Mouse (Mus musculus) fibroblast of lung, adult 2 months (primary cell): ENCODE measurements around the gene Txn2.

Source experiments
- DNase-seq: peaks from one replicate; pipeline ENCODE4 v3.0.0-alpha.2; 2011; ENCODE audit warnings: low read depth

The Txn2 gene

DNA sequence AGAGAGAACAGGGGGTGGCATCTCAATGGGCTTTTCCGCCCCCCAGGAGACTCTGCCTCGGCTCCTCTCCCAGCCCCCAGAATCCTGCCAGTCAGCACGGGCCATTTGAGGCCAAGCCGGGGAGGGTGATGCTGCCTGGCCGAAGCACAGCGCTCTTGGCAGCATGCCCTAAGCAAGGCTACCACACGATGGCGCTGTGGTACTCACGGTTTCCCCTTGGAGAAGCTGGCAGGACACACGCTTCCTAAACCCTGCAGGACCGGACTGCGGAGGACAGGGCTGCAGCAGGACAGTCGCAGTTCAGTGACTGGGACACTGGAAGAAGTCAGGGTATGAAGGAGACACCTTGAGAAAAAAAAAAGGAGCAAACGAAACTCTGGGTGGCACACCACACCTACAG is 5.0 kb upstream of the Txn2 start:
- DNase-seq = peak; percentile 92

DNA sequence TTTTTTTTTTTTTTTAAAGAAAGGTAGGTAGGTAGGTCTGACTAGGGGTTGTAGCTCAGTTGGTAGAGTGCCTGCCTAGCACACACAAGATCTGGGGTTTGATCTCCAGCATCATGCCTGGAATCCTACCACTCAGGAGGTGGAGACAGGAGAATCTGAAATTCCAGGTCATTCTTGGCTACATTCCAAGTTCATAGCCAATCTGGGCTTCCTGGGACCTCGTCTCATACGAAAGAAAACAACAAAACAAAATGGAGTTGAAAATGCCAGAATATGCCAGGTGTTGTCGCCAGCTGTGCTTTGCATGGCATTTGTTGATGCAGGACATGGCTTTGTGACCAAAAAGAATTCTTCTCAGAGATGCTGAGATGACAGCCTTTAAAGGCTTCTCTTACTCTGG is 4.4 kb upstream of the Txn2 start:
- no peak for DNase-seq

DNA sequence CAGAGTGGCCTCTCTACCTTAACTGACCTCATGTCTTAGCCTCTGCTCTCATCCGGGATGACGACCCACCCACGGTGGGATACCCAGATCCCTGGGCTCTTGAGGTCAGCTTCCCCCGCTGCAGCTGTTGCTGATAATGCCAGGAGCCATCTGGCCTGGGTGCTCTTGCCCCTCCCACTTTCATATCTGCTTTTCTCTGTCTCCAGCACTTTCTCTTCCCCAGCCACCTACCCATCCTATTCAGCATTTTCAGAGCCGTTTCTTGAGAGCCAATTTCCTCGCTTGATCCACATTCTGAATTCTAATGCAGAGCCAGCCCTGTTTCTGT is 2.8 kb upstream of the Txn2 start:
- no peak for DNase-seq

DNA sequence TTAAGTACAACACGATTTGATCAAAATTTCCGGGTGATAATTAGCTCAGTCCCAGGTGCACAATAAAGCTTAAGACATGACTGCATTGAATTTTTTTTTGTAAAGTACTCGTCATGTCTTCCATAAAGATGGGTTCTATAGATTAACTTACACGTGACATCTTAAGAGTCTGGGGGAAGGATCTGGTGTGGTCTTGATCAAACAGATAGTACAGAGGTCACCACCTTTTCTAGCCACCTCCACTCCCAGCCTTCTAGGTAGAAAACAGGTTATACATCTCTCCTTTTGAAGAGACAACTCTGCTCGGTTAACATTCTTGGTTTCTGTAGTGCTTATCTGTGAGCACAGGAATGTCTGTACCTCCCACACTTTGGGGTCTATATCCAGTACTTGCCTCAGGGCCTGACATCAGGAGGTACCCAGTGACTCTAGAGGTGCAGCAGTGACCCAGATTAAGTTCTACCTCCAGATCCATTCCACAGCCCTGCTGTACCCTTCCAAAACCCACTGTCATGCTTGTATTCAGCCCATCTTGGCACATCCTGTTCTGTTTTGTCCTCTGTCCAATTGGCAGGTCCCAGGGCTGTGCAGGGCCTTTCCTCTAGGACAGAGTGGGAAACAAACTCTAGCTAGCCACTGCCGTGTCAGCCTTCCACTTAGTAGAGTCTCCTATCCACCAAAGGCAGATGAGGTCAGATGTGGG is 2.3 kb upstream of the Txn2 start:
- no peak for DNase-seq

DNA sequence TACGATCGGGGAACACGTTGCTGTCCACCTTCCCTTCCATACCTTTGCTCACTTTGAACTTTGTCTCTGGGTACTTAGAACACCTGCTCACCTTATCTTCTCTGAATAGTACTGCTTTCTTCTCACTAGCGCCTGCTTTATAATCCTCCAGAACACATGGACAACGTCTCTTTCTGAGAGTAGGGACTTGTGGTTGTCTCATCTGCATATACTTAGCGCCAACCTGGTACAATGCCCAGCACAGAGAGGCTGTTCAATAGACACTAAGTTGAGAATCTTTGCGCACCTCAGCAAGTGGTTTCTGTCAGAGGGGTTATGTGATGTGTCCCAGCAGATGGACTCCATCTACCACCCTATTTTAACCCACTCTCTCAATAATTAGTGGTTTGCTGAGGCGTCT is 998 bp upstream of the Txn2 start:
- DNase-seq = no peak

DNA sequence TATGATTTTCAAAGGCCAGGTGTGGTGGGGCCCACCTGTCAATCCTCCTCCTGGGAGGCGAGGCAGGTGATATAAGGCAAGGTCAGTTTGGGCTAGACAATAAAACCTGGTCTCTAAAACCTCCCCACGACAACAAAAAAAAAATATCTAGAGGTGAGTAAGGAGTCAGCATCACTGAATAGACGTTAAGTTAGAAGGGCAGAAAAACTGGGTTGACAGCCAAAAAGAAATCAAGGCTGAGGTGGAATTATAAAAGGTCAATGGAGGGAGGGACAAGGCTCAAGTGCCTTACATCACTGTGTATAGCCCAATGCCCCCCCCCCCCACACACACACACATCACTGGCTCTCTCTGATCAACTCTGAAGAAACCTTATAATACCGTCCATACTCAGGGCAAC is 715 bp downstream of the Txn2 start:
- DNase-seq = no peak

DNA sequence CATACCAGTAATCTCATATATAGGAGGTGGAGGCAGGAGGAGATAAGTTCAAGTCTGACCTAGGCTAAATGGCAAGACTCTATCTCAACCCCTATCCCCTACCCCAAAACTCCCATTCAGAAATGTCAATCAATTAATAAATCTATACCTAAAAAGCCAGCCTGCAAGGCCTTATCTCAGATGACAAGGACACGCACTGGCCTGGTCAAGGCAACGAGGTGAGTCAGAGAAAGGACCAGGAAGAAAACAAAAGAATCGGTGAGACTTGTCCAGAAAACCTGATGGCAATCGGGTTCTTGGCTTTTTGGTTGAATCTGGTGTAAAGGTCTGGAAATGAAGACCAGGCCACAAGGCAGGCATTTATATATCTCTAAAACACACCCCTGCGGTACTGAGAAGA is 1.9 kb downstream of the Txn2 start:
- DNase-seq = no peak

DNA sequence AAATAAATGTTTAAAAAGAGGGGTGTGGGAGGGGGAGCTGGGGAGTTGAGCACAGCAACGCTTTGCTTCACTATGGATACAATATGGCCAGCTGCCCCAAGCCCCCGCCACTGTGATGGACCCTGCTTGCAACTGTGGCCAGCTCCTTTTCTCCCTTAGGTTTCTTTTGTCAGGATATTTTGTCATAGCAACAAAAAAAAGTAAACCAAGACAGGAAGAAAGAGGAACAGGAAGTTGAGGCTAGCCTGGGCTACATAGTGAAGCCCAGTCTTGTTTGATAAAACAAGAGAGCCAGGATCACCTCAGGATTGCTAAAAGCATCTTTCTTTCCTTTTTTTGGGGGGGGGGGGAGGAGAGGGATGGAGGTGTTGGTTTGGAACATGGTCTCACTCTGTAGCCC is 3.6 kb downstream of the Txn2 start:
- DNase-seq = no peak

DNA sequence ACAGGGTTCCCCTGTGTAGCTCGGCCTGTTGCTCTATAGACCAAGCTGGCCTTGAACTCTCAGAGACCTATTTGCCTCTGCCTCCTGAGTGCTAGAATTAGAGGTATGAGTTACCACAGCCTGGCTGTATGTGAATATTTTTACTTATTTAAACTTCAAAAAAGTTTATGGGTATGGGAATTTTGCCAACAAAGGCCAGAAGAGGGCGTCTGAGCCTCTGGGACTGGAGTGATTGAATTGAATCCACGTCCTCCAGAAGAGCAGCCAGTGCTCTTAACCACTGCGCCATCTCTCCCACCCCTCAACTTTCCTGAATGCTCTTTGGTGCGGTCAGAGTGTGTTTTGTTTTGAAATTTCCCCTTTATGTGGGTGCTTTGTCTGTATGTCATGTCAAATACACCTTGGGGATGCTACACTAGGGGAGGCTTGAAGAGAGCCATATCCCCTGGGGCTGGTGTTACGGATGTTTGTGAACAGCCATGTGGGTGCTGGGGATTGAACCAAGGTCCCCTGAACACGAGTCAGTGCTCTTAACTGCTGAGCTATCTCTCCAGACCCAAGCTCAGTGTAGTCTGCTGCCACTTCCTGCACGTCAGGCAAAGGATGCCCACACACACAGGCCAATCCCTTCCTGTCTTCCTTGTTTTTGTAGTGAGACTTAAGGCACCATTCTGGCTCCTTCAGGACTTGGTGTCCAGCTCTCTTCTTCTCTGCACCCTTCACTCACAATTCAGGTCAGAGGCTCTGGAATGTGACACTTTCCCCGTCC is 5.4 kb downstream of the Txn2 start:
- DNase-seq = no peak

DNA sequence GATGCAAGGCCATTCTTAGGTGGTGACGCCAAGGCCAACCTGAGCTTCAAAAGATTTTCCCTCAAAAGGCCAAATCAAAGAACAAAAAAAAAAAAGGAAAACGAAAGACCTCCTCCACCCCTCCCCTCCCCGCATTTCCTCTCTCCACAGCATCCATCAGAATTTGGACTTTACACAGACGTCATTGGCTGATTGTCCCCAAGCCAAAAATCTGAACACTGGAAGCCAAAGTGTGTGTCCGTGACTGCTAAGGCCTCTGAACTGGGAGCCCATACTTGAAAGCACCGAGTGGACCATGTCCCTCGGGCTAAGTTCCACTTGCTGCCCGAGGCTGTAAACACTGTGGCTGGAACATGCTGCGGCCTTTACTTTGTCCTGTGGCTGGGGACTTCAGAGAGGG is 6.1 kb downstream of the Txn2 start:
- DNase-seq = no peak

DNA sequence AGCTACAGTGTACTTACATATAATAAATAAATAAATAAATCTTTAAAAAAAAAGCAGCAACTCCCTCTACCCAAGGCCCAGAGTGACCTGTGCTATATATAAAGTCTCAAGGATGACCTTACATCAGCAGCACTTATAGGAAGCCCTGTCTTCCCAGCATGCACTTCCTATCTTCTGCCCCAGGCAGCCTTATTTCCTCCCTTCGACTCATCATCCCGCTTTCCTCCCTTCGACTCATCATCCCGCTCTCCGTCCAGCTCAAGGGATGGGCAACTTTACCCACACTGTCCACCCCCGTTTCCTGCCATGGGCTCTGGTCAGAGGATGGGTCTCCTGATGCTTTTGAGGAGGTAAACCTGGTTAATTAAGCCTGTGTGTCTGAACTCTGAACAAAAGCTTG is 7.2 kb downstream of the Txn2 start:
- no peak for DNase-seq

DNA sequence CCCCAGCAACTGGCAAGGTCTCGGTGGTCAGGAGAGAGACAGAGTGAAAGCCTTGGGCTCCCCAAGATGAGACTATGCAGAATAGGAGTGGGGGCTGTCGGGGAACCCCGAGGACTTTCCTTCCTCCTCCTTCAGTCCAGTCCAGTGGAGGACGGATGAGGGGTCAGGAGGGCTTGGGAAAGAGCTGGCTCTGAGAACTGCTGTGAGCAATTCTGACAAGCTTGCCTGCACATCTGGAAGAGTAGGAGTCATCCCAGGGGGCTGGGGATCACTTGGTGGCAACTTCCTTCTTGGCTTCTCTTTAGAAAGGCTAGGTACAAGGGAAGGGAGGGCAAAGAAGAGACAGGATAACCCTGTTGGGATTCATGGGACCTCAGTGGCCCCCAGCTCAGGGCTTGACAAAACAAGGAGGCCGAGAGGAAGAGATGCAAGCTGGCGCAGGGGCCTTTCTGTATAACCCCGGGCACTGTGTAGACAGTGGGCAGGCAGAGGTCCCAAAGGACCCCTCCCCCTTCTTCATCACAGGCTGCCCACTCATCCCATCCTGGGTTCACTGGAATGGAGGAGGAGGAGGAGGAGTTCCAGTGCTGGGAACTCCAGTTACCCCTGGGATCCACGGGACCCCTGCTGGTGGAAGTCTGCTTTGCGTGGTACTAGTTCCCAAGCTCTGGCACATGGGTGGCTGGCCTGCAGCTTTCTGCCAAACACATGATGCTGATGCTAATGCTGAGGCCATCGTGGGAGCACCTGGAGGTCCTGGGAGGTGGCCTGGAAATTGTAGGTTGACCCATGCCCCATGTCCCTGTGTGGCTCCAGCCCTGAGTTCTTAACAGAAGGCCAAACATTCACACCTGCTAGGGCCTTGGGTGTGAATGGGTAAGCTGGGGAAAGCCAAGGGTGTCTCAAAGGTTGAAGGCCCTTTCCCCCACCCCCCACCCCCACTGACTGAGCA is 8.0 kb downstream of the Txn2 start:
- DNase-seq = peak; percentile 42

DNA sequence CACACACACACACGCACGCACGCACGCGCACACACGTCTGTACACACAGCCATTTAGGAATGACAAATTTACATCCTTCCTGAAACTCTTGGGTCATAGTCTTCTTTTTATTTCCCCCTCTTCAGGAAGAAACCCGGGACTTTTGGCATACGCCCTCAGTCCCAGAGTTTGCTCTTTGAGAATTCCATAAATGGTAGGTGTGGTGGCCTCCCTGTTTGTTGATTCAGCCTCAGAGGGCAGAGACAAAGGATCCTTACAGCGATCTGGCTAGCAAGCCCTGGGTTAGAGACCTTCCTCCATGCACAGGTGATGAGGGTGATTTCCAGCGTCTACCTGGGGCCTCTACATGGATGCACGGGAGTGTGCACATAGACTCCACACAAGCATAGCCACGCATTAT is 9.4 kb downstream of the Txn2 start:
- DNase-seq = no peak

DNA sequence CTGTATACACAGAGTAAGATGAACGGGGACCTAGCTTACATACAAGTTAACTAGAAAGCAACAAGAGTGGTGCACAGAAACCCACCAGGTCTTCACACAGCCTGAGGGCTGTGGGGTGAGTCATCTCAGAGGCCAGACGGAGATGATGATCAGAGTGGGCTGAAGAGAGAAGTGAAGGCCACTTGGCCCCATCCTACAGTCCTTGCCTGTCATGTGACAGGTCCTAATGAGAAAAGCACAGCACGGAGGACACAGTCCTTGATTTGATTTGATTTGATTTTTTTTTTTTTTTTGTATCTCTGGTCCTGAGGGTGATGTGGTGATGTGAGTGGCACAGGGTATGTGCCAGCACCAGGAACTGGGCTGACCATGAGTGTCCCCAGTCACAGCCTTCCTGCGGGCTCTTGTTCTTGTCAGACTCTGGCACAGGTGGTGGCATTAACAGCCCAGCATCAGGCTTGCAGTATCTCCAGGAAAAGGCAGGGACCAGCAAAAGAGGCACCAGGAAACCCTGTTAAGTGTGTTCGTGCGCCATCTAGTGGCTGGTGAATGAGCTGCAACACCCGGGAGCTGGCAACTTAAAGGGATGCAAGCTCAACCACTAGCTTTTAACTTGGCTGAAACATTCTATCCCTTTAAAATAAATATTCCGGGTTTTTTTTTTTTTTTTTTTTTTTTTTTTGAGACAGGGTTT is 11.8 kb downstream of the Txn2 start:
- DNase-seq = peak; percentile 79

DNA sequence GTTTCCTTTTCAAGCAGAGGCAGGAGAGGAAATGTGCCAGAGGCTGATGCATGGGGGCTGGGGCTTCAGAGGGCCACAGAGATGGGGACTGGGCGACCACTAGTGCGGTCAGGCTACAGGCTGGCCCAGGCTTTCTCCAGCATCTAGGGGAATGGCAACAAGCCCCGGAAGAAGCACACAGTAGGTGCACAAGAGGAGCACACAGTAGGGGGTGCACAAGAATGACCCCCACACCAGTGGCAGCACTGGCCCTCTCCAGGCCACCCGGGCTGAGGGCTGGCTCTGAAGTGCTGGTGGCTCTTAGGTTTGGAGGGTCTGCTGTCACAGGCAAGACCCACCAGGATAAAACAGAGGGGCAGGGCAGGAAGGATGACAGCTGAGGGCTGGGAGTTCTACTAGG is 13.5 kb downstream of the Txn2 start:
- no peak for DNase-seq

DNA sequence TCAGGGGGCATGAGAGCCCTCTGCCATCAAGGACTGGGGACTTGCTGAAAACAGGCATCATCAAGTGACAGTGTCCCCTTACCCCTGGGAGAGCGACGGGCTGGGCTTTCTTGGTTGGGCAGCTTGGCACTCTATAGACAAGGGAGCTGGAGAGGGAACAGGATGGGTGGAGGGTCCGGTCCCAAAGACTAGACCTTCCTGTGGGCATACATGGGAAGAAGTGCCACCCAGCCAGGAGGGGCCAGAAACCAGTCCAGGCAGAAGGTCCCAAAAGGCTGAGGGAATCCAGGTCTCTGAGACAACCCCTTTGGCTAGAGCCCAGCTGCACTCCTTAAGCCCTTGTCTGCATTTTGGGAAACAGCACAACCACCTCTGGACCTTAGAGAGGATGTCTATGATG is 14.3 kb downstream of the Txn2 start:
- DNase-seq = no peak

DNA sequence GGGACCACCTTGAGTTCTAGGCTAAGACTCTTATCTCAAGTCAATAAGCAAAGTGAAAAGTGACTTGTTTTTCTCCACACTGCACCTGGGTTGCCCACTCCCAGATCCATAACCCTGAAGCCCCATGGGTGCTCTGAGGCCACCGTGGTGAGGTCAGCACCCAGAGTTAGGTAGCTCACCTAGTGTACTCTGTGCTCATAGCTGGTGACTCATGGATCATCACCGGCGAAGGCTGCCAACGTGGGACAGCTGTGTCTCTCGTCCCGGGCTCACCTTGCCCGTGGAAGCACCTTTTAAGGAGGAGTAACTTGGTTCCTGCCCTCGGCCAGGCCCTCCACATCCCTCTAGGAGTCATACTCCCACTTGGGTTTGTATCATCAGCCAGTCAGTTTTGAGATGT is 15.8 kb downstream of the Txn2 start:
- DNase-seq = no peak

DNA sequence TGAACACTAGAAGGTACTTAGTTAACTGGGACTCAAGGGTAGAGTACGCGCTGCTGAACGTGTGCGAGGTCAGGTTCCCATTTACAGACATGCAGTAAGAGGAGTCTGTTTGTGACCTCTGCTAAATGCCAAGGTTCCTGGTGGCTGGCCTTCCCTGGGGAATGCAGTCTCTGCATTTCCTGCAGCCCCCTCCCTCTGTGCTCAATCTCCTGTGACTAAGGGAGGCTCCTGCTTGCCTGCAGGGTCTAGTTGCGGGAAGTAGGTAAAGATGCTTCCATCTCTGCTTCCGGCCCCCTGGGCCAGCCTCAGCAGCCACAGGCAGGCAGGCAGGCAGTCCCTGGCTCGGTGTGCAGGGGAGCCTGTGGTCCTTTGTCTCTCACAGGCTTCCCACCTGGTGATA is 16.2 kb downstream of the Txn2 start:
- no peak for DNase-seq

DNA sequence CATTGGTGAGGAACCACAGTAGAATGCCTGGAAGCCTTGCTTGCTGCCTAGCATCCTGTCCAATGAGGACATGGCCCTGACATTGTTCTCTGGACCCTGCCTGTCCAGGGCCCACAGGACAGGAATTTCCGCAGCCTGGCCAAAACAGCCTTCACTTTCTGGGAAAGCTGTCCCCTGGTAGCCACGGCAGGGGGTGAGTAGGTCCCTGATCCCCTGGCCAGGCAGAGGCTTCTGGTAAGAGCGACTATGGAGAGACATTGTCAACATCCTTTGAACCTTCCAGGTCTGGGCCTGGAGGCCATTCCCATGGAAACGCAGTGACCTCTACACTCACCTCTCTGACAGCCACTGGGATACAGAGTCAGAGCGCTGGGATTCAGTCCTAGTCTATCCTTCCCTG is 16.8 kb downstream of the Txn2 start:
- no peak for DNase-seq

DNA sequence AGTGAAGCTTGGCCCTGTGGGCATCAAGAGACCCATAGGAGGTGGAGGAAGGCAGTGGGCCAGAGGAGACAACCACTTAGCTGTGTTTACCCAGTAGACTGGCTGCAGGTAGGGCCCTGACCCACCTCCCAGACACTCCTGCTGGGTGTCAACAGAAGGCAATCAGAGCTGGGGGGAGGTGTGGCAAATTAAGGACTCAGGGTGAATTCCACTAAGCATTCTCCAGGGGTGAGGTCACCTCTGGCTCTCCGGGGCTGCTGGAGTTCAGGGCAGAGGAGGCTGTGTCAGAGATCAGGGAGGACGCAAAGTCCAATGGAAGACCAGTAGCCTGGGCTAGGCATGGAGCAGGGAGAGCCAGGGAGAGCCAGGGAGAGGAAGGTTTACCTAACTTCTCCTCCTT is 17.7 kb downstream of the Txn2 start:
- no peak for DNase-seq

DNA sequence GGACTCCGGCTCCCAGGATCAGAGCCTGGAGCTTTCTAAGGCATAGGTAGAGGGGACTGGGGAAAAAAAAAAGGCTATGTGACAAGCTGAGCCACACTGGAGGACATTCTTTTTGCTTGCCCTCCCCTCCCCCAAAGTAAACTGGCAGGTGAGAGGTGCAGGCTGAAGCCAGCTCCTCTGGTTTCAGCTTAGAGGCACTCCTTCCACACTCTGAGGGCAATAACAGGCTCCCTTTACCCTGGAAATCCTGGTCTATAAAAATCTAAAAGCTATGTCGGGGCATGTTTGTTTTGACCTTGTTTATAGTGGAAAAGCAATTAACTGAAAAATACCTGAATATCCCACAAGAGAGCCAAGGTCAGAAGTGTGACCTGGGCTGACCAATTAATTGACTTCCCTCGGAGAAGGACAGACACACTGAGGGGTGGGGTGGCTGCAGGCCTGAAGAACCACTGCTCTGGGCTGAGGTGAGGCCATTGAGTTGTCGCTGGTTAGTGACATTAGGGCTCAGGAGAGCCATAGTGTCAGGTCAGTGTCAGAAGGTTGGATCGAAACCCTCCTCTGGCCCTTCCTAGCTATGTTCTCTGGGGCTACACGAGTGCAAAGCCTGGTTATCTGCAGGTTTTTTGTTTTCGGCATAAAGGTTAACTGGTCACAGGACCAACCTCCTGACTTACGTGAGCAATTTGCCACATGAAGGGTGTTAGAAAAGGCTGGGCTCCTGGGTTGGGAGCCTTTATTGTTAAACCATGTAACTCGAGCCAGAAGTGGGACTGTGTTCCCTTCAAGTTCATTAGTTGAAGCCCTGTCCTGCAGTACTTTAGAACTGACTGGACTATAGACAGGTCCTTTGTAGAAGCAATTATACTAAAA is 20.9 kb downstream of the Txn2 start:
- no peak for DNase-seq
